Mouse (Mus musculus) cerebral cortex, adult 2 months (tissue): Measurements from ENCODE around the gene Stkld1.

Experiments used
- WGBS: fragments of 180-500 bp; shearing (Covaris S2); methylation state at CpG from one replicate; pipeline ENCODE4 v1.1.7; 2018; 5-methylcytosine and 5-hydroxymethylcytosine counted together

Gene Stkld1

GRCm38 (mm10) chr2:26915927-26916728 is 17.7 kb upstream of the Stkld1 start, which contains the start of the genes Surf2 and Surf1:
TSS of gene Surf2 (plus strand) at chr2:26916367.
TSS of gene Surf1 (minus strand) at chr2:26916530.
- WGBS = 2% methylated on average over 47 of the region's 47 CpGs

DNA sequence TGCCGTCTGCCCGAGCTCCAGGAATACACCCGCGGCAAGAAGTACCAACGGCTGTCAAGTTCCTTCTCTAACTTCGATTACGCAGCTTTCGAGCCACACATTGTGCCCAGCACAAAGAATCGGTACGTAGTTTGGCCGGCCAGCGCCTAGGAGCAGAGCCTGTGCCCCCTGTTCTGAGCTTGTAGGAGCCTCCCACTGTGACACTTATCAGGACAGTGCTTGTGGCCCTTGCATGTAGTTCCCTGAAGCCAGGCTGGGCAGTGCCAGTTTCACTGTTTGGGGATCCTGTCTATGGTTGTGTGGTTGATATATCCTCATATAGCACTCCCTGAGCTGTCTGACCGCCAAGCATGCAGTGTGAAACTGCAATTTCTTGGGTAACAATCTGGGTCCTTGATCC is 17.1 kb upstream of the Stkld1 start:
- WGBS = 1% methylated on average over 13 of the region's 13 CpGs

DNA sequence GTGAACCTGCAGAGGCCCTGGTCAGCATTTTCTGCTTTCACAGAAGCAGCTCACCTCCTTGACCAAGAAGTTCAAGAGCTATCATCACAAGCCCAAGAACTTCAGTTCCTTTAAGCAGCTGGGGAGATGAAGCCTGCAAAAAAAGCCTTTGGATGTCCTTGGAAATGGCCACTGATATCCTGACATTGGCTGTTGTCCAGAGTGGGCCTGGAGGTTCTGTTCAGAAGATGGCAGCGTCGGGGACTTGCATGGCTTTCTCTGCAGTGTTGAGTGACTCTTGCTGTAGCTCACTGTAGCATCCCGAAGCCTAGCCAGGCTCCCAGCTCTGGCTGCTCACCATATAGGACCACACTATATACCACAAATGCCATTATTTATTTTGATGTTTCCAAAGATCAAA is 14.2 kb upstream of the Stkld1 start:
- WGBS = 73% methylated on average over 3 of the region's 3 CpGs

DNA sequence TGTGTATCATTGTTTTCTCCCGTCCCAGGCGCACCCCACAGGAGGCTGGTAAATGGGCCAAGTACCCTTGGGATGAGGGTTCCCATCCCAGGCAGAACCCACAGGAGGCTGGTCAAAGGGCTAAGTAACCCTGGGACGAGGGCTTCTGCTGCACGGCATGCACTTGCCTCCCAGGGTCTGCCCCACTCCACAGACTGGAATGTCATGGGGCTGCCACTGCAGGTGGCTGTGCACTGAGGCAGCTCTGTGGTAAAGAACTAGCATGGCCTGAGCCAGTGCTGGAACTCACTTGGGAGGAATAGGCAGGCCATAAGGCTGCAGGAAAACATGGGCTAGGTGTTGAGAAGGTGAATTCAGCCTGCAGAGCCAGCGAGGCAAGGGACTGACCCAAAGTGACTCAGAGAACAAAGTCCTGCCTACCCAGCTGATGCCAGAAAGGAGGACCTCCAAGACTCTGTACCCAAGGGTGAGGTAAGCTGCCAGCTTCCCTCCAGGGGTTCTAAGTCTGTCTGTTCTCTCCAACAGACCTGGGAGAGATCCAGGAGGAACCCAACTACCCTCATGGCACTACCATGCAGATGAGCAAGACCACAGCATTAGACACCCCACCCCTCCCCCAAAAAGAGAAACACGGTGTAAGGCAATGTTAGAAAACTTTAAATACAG is 13.5 kb upstream of the Stkld1 start:
- WGBS = 71% methylated on average over 6 of the region's 6 CpGs

- 56% methylated on average over 9 of the region's 9 CpGs for WGBS
Measured at GRCm38 (mm10) chr2:26921784-26922183, 12.1 kb upstream of the Stkld1 start.

DNA sequence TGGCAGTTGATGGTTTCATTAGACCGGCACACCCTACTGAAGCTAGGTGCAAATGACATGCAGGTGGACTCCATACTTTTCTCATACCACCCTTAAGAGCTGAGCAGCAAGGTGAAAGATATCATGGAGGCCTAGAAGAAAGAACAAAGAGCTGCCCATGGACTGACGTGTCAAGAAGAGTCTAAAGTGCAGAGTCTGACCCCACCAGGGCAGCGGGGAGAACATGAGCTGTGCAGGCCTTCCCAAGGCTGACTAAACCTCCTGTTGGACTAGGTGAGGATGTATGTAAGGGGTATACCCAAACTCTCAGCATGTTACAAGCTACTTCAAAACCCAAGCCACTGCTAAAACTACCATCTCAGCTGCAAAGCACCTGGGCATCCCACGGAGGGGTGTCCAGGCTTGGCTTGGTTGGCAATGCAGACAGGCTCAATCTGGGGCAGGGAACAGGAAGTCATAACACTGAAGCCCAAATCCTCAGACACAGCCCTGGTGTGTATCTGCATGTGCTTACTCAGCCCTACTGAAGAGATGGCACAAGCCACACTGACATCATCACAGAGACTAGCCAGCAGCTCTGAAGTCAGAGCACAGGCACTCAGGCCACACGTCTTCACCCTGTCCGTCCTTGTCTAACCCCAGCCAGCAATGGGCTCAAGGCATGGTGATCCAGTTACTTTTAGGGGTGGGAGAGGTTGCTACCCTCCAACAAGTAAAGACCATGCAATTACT is 5.9 kb upstream of the Stkld1 start:
- 80% methylated on average over 6 of the region's 6 CpGs for WGBS

DNA sequence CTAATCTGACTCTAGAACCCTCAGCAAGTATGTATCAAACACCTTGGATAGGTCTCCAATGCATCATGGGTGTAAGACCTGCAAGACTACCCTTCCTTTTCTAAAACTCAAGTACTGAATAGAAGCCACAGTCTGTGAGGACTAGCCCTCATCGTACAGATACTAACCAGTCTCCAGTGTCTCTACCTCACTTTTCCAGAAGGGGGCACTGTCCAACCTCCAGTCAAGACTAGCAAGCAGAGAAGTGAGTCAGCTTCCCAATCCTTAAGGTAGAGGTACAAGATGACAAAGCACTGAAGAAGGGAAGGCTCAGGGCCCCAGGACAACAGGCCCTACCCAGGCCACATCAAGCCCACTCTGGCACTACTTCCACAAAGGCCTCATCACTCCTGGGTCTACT is 3.5 kb upstream of the Stkld1 start:
- 0% methylated on average over 1 of the region's 1 CpGs for WGBS

GRCm38 (mm10) chr2:26932473-26933303 is 1.2 kb upstream of the Stkld1 start:
- WGBS = under 1% methylated on average over 46 of the region's 49 CpGs

DNA sequence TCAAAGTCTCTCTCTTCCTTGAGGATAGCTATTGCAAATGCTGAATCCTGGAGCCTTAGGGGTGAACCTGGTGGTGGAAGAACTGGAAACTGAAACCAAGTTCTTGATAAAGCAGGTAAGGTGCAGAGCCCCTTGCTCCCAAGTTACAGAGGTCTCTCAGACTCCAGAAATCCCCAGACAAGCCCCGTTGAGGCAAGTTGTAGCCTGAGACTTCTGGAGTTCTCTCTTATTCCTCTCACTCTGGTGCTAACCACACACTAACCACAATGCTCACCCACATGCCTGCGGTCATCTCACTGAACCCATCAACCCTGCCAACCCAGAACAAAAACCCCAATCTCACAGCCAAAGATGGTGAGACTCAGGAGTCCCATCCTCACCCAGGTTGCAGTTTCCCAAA is 1.4 kb downstream of the Stkld1 start:
- 92% methylated on average over 2 of the region's 2 CpGs for WGBS

GRCm38 (mm10) chr2:26936425-26936824 is 2.6 kb downstream of the Stkld1 start:
- WGBS = 74% methylated on average over 1 of the region's 1 CpGs

DNA sequence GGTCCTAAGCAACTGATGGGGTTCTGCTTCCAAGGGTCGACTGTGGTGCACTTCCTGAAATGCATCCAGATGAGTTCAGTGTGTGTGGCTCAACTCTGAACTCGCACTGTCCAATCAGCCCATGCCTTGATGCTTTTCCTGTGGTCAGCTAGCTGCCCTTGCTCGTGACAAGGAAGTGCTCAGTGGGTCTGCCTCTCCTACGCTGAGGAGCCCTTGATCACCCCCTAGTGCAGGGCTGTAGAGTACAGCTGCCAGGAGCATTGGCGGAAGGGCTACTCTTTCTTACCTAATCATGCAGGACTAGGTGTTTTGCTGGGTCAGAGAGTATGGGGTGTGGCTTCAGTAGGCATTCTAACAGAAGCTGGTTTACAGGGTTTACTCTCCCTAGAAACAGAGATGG is 7.7 kb downstream of the Stkld1 start:
- WGBS = 47% methylated on average over 5 of the region's 5 CpGs

DNA sequence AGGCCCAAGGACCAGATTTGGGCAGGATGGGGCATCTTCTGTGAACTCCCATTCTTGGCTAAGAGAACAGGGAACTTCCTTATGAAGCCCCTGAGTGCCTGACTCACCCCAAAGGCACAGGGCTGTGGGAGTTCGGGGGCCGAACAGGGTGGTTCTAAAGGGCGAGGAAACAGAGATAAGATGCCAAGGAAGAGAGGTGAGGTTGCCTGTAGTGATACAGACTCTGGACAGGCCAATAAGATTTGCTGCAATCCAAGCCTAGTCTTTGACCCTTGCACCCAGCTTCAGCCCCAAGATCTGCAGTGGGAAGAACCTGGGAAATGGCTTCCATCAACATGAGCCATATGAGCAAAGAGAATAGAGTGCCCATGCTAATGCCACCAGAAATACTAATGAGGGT is 9.4 kb downstream of the Stkld1 start:
- 89% methylated on average over 3 of the region's 3 CpGs for WGBS

DNA sequence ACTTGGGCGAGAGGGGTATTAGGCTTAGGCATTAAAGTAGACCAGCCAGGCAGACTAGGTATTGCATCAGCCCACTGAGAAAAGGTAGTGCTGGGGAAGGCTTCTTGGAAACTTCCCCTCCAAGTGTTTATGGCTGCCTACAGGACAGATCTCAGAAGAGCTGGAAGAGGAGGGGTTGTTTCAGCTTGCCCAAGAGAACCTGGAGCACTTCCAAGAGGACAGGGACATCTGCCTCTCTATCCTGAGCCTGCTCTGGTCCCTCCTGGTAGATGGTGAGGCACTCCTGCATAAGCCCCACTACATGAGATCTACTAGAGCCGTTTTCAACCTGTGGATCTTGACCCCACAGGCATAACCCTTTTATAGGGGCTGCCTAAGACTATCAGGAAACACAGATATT is 16.6 kb downstream of the Stkld1 start:
- WGBS = 78% methylated on average over 2 of the region's 2 CpGs

DNA sequence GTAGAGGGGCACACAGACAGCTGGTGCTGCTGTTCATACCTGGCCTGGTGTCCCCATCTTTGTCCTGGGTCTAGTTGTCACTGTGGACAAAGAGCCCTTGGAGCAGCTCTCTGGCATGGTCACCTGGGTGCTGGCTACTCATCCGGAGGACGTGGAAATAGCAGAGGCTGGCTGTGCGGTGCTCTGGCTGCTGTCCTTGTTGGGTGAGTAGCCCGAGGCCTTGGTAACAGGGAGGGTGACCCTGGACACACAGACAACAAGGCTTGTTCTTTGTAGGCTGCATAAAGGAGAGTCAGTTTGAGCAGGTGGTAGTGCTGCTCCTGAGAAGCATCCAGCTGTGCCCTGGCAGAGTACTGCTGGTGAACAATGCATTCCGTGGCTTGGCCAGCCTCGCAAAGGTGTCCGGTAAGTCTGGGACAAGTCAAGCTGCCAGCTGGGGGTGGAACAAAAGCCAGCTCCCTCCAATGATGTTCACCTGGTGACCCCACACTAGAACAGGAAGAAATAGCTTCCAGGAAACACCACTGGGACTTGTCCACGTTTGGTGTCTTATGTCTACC is 17.6 kb downstream of the Stkld1 start:
- 82% methylated on average over 8 of the region's 8 CpGs for WGBS

DNA sequence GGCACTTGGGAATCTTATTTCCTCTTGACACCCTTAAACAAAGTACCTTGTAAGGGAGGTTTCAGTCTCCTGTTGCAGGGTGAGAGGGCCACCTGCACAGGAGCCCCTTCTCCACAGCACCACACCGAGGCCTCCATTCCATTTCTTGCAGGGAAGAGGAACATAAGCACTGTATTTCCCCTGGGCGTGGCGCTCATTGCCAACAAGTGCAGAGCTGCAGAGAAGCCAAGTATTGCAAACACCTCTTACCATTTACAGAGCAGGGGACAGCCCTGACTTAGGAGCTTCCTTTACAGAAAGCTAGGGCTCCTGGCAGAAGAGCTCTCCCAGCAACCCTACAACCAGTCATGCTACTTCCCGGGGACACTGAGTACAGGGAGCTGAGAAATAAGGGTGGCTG is 18.3 kb downstream of the Stkld1 start:
- 89% methylated on average over 4 of the region's 4 CpGs for WGBS

DNA sequence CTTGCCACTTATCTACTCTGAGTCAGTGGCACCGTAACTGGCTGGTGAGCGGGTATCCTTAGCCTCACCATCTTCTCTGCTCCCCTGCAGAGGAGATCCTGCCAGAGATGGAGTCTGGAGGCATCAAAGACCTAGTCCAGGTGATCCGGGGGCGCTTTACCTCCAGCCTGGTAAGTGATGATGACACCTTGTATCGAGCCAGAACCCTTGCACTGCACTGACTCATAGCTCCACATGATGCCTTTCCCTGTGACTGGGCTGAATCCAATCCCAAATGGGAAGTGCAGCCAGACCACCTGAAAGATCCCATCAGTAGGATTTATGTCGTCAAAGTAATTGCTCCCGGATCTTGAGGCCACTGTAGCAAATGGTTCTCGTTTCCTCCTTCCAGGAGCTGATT is 19.0 kb downstream of the Stkld1 start:
- 80% methylated on average over 8 of the region's 8 CpGs for WGBS

DNA sequence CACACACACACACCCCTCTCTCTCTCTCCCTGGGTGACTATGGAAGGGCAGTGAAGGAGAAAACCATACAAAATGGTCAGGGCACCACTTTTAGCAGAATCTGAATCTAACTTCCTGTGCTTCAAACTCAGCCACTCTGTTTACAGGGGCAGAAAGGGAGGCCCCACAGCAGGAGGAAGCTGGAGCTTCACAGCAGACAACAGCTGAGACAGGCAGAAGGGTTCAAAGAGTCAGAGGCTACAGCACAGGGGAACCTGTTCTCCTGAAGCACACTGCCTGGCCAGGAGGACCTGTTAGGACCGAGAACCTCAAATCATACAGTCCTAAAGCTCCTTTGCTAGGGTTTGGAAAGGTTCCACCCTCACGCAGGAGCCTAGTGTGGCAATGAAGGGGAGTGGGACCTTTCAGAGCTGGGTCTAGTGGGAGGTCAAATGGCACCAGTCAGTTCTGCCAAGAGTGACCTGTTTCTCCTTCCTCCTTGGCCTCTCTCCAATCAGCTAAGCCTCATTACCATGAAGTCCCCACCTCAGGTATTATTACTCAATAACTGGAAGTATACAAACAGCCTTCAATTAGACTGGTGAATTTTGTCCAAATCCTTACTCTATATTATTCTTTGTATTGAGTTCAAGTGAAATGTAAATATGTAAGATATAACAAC is 21.0 kb downstream of the Stkld1 start:
- WGBS = 88% methylated on average over 2 of the region's 2 CpGs

DNA sequence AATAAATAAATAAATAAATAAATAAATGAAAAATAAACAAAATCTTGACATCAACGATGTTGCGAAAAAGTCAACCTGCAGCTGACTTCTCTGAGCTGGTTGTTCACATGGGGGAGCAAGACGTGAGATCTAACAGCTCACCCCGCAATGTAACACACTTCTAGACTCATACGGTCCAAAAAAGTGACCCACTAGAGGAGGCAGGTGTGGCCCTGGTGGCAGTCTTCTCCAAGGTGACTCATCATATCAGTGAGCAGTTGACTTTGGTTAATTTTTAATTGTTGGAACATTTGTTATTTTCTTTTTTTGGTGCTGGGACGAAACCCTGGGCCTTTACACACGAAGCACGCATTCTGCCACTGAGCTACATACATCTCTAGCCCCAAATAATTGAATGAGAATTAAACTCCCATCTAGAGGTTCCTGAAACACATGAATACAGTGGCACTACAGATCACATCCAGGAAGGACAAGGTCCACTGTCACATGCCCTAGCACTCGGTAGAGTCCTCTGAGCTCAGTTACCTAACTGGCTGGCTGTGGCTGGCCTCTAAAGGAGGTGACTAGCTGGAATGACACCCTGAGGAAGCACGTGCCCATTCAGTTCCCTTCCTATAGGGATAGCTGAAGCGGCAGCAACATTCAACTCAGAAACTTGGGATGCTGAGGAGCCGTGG is 23.1 kb downstream of the Stkld1 start:
- WGBS = 95% methylated on average over 12 of the region's 12 CpGs

DNA sequence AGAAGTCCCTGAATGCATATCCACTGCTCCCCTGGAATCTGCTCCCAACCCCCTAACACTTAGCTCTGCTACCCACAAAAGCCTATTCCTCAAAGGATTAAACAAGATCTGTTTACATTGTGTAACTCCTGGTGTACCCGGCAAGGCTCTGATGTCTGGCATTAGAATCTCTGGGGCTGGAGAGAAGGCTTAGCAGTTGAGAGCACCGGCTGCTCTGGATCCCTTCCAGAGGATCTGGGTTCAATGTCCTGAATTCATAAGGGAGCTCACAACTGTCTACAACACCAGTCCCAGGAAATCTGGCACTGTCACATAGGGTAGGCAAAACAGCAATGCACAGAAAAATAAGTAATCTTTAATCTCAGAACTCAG is 23.6 kb downstream of the Stkld1 start:
- WGBS = 56% methylated on average over 2 of the region's 2 CpGs

GRCm38 (mm10) chr2:26960756-26961155 is 26.9 kb downstream of the Stkld1 start:
- 61% methylated on average over 4 of the region's 4 CpGs for WGBS
